Mouse (Mus musculus) spleen, postnatal 14 days (tissue): ENCODE measurements around the gene Cyb5r2.

Experiments used
- DNase-seq, 2 experiments: peaks; one replicate each; pipeline ENCODE4 v3.0.0; 2021 to 2022; ENCODE audit warnings: low spot score in 2 of 2

Cyb5r2 gene

GRCm38 (mm10) chr7:107722536-107722935 is 35.3 kb downstream of the Cyb5r2 start:
- no peak for DNase-seq

GRCm38 (mm10) chr7:107720771-107721170 is 37.1 kb downstream of the Cyb5r2 start:
- DNase-seq = no peak

DNA sequence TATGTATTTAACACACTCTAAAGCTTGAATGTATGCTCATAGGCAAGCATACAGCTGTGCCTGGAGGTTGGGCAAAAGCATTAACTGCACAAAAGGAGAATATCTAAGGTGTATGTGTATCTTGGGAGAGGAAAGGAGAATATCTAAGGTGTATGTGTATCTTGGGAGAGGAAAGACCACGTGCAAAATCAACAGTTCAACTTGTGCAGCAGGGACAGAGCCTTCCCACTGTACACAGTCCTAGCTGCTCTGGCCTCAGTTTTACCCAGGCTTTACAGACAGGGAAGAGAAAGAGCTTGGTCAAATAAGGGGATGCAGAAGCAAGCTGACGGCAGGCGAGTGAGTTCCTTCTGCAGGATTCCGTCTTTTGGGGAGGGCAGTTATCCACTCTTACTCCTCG is 43.8 kb downstream of the Cyb5r2 start:
- DNase-seq = no peak

DNA sequence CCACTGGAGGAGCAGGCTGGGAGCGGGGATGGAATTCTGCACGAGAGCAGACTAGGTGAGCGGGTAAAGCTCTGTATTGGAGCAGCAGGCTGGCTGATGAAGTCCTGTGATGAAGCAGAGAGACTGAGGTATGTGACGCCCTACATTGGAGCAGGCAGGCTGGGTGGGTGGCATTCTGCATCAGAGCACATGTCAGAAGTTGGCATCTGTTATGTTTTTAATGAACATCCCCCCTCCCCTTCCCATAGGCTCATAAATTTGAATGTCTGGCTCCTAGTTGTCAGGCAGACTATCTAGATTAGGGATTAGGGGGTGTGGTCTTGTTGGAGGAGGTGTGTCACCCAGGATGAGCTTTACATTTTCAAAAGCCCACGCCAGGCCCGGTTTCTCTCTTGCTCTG is 45.1 kb downstream of the Cyb5r2 start:
- DNase-seq = no peak

GRCm38 (mm10) chr7:107708491-107709112 is 49.2 kb downstream of the Cyb5r2 start:
- peak; percentile 47 to 58 for DNase-seq

DNA sequence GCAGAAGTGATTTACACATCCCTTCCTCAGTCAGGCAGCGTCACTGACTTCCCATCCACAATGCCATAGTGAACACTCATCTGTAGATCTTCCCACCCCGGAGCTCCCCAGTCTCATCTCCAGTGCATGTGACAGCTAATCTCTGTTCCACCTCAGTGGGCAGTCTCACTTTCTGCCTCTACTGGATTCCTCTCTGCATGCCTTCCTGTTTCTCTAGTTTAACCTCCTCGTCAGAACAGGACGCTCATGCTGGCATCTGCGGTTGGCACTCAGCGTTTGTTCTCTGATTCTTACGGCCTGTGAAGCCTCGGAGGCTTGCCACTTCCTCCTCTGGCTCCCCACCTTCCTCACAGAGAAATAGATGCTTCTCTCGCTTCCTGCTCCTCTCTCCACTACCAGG is 50.2 kb downstream of the Cyb5r2 start:
- DNase-seq = peak; percentile 28 to 33

GRCm38 (mm10) chr7:107705941-107706340 is 51.9 kb downstream of the Cyb5r2 start:
- no peak for DNase-seq

GRCm38 (mm10) chr7:107702461-107703380 is 55.1 kb downstream of the Cyb5r2 start:
- no peak for DNase-seq

GRCm38 (mm10) chr7:107700646-107701045 is 57.2 kb downstream of the Cyb5r2 start:
- DNase-seq = no peak

DNA sequence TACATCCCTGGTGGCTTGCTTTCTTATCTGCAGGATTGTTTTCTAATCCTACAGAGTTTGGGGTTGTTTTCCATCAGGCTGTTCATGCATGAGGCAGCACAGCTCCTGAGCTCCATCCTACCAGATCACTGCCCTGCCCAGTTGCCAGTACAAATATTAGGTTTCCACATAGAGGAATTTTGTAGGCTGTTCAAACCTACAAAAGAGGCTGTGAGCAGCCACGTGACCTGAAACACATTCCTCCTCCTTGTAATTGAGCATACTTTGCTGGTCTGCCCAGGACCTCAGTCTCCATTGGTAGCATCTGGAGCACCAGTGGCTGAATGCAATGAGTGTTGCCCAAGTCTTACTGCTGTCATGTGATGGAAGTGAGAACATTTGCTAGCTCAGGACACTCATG is 57.9 kb downstream of the Cyb5r2 start:
- DNase-seq = no peak
